Mouse (Mus musculus): ENCODE data around the gene Pde3b.
"Not testable (repeated sequence)": the region's sequence is repeated elsewhere in the genome, so short reads cannot be mapped to it uniquely, and the experiment has no call there.

Pde3b gene

GRCm38 (mm10) chr7:114414421-114415335 lies at the start of gene Pde3b:
TSS of gene Pde3b (plus strand) at chr7:114415281.
- peak; percentile 66 for DNase-seq

- DNase-seq, result no peak
These were observed 13.0 kb upstream of the Pde3b start for GRCm38 (mm10) chr7:114402130-114402529.

DNA sequence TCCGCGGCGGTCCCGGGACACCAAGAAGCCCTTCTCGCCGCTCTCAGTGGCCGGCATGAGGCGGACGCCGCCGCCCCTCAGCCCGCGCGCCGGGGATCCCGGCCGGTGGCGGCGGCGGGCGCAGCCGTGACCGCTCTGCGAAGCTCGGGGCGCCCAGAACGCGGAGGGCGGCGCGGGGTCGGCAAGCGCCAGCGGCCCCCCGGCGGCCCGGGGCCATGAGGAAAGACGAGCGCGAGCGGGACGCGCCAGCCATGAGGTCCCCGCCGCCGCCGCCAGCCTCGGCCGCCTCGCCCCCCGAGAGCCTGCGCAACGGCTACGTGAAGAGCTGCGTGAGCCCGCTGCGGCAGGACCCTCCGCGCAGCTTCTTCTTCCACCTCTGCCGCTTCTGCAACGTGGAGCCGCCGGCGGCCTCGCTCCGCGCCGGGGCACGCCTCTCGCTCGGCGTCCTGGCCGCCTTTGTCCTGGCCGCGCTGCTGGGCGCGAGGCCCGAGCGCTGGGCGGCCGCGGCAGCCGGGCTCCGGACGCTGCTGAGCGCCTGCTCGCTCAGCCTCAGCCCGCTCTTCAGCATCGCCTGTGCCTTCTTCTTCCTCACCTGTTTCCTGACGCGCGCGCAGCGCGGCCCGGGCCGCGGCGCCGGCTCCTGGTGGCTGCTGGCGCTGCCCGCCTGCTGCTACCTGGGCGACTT lies 397 bp downstream of the Pde3b start:
- DNase-seq, result peak; percentile 63

GRCm38 (mm10) chr7:114416021-114416845 lies 1.2 kb downstream of the Pde3b start:
- peak; percentile 46 for DNase-seq

DNA sequence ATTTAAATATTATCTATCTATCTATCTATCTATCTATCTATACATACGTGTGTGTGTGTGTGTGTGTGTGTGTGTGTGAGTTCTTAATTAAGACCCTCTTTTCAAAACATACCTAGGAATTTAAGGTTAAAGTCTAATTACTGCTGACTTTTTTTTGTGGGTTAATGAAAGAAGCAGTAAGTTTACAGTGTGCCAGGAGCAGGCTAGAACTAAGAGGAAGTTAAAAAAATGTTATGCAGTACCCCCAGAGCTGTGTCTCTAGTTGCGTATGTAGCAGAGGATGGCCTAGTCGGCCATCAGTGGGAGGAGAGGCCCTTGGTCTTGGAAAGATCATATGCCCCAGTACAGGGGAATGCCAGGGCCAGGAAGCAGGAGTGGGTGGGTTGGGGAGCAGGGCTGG lies 4.2 kb downstream of the Pde3b start:
- DNase-seq, result not testable (repeated sequence)

DNA sequence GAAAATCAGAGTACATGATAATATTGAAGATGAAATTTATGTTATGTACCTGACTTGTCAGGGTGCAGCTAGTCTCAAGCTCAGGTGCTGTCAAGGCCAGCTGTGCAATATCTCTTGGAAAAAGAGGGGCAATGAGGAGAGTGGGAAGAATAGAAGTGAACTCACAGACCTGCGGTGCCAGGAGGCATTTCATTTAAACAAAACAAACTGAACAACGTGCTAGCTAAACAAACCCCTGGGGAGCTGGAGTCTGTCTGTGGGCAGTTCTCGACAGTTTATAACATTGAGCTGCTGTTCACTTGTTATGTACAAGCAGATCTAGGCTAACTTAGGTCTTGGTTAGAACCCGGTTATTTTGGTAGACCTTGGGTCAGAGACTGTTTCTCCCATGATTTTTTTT lies 5.8 kb downstream of the Pde3b start:
- no peak for DNase-seq

- DNase-seq, result no peak
These were observed 7.1 kb downstream of the Pde3b start for GRCm38 (mm10) chr7:114422224-114422623.

GRCm38 (mm10) chr7:114429768-114430167 lies 14.7 kb downstream of the Pde3b start:
- no peak for DNase-seq

- no peak for DNase-seq
These were observed 16.9 kb downstream of the Pde3b start for GRCm38 (mm10) chr7:114431966-114432365.

DNA sequence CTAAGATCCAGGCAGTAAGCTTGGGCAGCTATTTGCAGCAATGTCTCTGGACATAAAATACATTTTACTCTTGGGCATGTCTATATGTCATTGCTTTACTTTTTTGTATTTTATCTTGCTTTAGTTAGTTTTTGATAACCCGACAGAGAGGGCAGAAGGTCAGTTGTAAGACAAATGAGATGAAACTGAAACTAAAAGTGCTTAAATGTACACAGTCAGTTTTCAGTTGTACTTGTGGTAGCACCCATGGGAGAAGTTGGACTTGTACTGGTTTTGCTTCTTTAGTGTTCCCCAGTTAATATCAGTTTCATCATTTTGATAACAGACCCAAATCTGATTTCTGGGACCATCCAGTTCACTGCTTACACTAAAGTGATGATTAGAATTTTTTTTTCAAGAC lies 24.6 kb downstream of the Pde3b start:
- no peak for DNase-seq

GRCm38 (mm10) chr7:114440494-114440893 lies 25.4 kb downstream of the Pde3b start:
- DNase-seq, result no peak

GRCm38 (mm10) chr7:114452876-114453275 lies 37.8 kb downstream of the Pde3b start:
- DNase-seq, result no peak

DNA sequence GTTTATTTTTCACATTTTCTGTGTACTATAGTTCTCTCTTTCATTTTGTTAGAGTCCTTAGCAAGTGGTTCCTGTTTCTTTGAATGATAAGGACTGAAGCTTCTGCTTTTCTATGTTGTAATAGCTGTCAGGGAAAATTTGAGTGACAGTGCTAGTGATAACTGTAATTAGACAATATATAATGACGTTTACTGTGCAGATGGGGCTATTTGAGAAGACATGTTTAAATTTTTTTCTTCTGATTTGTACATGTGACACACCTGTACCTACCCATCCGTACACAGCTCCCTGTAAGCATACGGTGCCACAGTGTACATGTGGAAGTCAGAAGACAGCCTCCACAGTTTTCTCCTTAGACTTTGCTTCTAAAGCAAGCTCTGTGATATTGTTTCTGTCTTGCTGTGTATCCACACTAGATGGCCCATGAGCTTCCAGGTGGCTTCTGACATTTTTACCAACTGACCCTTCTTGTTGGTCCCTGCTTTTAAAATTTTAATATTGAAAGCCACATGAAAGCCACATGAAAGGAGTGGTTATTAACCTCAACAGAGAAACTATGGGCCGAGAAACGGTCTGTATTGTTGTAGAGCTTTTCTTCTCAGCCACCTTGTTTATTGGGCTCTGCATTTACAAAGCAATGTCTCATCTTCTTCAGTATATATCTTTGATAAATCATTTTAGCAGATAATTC lies 38.4 kb downstream of the Pde3b start:
- no peak for DNase-seq

GRCm38 (mm10) chr7:114454858-114455257 lies 39.8 kb downstream of the Pde3b start:
- no peak for DNase-seq

DNA sequence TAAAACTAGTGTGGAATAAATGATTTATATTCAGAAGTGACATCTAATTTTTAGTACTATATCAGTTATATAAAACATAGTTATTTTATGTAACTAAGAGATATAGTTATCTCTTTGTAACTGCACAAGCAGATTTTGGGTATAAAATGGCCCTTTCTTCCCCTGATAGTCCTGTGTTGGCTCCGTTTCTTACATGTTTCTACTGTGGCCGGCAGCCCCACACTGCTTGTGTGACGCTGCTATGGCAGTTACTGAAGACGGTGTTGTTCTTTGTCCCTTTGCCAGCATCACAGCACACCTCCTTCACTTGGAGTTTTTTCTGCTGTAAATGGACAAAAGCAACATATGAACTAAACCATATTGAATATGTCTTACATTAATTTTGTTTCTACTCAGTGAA lies 41.8 kb downstream of the Pde3b start:
- no peak for DNase-seq

GRCm38 (mm10) chr7:114459909-114460308 lies 44.8 kb downstream of the Pde3b start:
- no peak for DNase-seq

GRCm38 (mm10) chr7:114461727-114462126 lies 46.6 kb downstream of the Pde3b start:
- no peak for DNase-seq

GRCm38 (mm10) chr7:114466358-114466757 lies 51.3 kb downstream of the Pde3b start:
- no peak for DNase-seq

- DNase-seq, result no peak
These were observed 57.4 kb downstream of the Pde3b start for GRCm38 (mm10) chr7:114472471-114472870.

DNA sequence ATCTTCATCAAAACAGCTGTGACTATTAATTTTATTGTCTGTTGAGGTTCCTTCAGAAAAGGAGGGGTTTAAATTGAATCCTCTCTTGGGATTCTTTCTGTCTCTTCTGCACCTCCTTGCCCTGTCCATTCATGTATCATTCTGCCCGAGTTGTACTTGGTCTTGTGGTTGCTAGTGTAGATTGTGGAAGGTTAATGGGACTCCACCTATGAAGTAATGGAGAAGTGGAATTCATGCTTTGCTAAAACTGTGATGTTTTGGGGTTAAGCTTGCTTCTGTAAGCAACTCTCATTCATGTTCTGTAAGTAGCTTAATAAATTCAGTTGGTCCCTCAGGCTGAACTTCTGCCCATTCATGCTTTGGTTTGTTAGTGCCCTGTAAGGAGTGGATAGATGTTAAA lies 59.8 kb downstream of the Pde3b start:
- no peak for DNase-seq

- no peak for DNase-seq
These were observed 62.8 kb downstream of the Pde3b start for GRCm38 (mm10) chr7:114477884-114478283.

GRCm38 (mm10) chr7:114478901-114479300 lies 63.8 kb downstream of the Pde3b start:
- DNase-seq, result no peak

DNA sequence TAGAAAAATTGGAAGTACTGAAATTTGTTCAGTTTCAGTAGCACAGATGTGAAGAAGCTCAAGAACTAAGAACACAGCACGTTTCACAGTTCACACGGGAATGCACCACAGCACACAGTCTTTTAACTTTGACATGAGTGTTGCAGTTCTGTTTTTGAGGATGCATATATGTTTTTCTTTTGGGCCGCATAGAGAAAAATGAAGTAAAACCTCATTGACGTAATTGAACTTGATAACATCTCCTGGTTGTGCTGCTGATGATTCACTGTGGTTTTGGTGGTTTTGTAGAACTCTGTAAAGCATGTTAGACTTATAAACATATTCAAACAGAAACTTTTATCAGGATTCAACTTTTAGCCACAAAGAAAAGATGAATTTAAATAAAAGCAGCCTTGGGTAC lies 64.7 kb downstream of the Pde3b start:
- DNase-seq, result no peak

Measured in right cerebral cortex, postnatal 4 days (tissue).